Mouse (Mus musculus): Measurements from ENCODE around the gene Myh11. TPM values are rescaled to one million over a fixed set of nuclear protein-coding genes. Genes with fewer than 3 reads are reported as not detected.

The Myh11 gene
- polyA plus RNA-seq, 2 experiments = 0.32 to 0.46 TPM

DNA sequence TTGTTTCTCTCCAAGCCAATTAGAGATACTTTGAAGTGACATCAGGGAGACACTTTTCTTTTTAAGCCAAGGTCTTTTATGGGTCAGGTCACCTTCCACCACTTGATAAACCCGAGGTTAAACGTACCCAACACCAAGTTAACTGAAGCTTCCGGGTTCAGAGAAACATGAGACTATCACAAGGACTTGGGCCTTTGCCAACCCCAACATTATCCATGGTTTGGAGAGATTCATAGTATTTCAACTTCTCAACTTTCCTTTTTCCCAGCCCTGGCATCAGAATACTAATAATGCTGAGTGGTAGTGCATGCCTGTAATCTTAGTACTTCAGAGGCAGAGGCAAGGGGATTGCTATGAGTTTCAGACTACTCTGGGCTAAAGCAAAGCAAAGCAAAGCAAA lies 49.1 kb downstream of the Myh11 start:
- Histone ChIP-seq H3K27ac (no peak overlapping the region), H3K9me3 (ENCODE audit: control insufficient read depth, low read length) (no peaks in the 10 kb centered on the region), H3K36me3 (replicated peaks; ENCODE audit: control insufficient read depth, insufficient read depth, low read depth) (no peaks in the 10 kb centered on the region), H3K4me2 (ENCODE audit: low read depth) (no peak overlapping the region), H3K27me3 (ENCODE audit: control insufficient read depth, insufficient read depth, low read length) (no peaks in the 10 kb centered on the region), H3K4me1 (replicated peaks; ENCODE audit: control insufficient read depth in 2 of 2, insufficient read depth in 2 of 2, low read length in 1 of 2) (no peaks in the 10 kb centered on the region), H3K4me3 (ENCODE audit: insufficient read depth in 1 of 2, low read depth in 2 of 2, low read length in 2 of 2) (no peak overlapping the region), H3K9ac (replicated peaks) (no peak overlapping the region)
- 64% methylated on average over 3 of the region's 3 CpGs for WGBS (ENCODE audit: insufficient replicate concordance)
- no peak for ATAC-seq (ENCODE audit: insufficient read depth)
- no peak for TF ChIP-seq CTCF (IDR thresholded peaks at IDR 0.05; ENCODE audit: low read depth)
- no peak for TF ChIP-seq EP300 (IDR thresholded peaks at IDR 0.05; ENCODE audit: low read depth)
- DNase-seq (ENCODE audit: low read depth in 3 of 3, low spot score in 3 of 3) = no peak

DNA sequence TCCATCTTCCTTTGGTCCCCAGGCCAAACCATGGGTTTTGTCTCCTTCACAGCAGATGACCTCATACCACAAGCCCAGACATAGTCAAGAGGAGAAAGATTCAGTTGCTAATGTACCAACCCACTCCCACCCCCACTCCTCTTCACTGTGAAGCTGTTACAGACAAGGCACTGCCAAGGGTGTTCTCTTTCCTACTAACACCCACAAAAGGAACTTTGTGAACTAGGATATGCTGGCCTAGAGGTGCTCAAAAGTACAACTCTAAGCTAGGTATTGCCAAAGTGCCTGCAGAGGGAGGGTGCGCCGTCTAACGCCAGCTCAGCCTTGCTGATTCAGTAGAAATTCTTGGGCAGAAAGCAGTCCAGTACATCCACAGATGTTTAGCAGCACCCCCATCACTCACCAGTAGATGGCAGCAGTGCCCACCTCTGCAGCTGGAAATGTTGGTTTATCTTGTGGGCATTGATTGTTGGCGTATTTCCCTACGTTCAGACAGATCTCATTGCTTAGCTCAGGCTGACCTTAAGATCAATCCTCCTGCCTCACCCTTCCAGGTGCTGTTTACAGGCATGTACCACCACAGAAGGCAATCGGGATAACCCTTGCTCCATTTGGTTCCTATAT lies 54.0 kb downstream of the Myh11 start:
- Histone ChIP-seq H3K27ac (no peak overlapping the region), H3K36me3 (replicated peaks; ENCODE audit: control insufficient read depth, insufficient read depth, low read depth) (no peaks in the 10 kb centered on the region)

GRCm38 (mm10) chr16:14215156-14215555 lies 76.0 kb downstream of the Myh11 start:
- H3K4me2 ChIP-seq (ENCODE audit: low read depth) = no peak overlapping the region
- TF ChIP-seq EP300 (IDR thresholded peaks at IDR 0.05; ENCODE audit: low read depth) = no peak
- TF ChIP-seq CTCF (IDR thresholded peaks at IDR 0.05; ENCODE audit: low read depth) = no peak
- ATAC-seq (ENCODE audit: insufficient read depth) (no peak), DNase-seq (ENCODE audit: low read depth in 3 of 3, low spot score in 3 of 3) (no peak)
- H3K9ac ChIP-seq (replicated peaks) = no peak overlapping the region
- H3K9me3 ChIP-seq (ENCODE audit: control insufficient read depth, low read length) = no peaks in the 10 kb centered on the region
- H3K4me3 ChIP-seq (ENCODE audit: insufficient read depth in 1 of 2, low read depth in 2 of 2, low read length in 2 of 2) = no peak overlapping the region
- 68% methylated on average over 3 of the region's 3 CpGs for WGBS (ENCODE audit: insufficient replicate concordance)
- no peak overlapping the region for H3K27ac ChIP-seq
- no peaks in the 10 kb centered on the region for H3K27me3 ChIP-seq (ENCODE audit: control insufficient read depth, insufficient read depth, low read length)
- no peaks in the 10 kb centered on the region for H3K36me3 ChIP-seq (replicated peaks; ENCODE audit: control insufficient read depth, insufficient read depth, low read depth)
- no peaks in the 10 kb centered on the region for H3K4me1 ChIP-seq (replicated peaks; ENCODE audit: control insufficient read depth in 2 of 2, insufficient read depth in 2 of 2, low read length in 1 of 2)

More for the DNA sequence above, 54.0 kb downstream of the Myh11 start:
- Histone ChIP-seq H3K4me2 (ENCODE audit: low read depth) (no peak overlapping the region), H3K9me3 (ENCODE audit: control insufficient read depth, low read length) (no peaks in the 10 kb centered on the region), H3K4me1 (replicated peaks; ENCODE audit: control insufficient read depth in 2 of 2, insufficient read depth in 2 of 2, low read length in 1 of 2) (no peaks in the 10 kb centered on the region), H3K4me3 (ENCODE audit: insufficient read depth in 1 of 2, low read depth in 2 of 2, low read length in 2 of 2) (no peak overlapping the region), H3K27me3 (ENCODE audit: control insufficient read depth, insufficient read depth, low read length) (no peaks in the 10 kb centered on the region), H3K9ac (replicated peaks) (no peak overlapping the region)
- DNase-seq (ENCODE audit: low read depth in 3 of 3, low spot score in 3 of 3) = peak; percentile 13 to 39 (median 35)
- TF ChIP-seq EP300 (IDR thresholded peaks at IDR 0.05; ENCODE audit: low read depth) (no peak), CTCF (IDR thresholded peaks at IDR 0.05; ENCODE audit: low read depth) (peak; percentile 97)
- no peak for ATAC-seq (ENCODE audit: insufficient read depth)
- WGBS (ENCODE audit: insufficient replicate concordance) = 14% methylated on average over 6 of the region's 6 CpGs

DNA sequence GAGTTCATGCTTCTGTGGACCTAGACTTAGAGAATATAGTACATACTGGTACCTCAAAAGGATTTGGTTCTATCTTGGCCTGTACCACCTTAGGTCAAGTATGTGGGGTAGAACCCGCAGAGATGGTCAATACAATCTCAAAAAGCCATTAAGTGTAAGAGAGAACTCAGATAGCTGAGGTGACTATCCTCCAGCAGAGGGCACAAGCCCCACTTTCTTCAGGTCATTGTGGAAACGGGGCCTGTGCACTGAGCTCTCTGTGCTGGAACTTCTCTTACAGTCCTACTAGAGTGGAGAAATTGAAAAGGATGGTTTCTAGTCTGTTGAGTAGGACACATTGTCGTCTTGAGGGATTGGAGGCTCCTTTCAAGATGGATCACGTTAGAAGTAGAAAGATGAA lies 92.4 kb downstream of the Myh11 start:
- Histone ChIP-seq H3K4me2 (ENCODE audit: low read depth) (no peak overlapping the region), H3K27ac (no peak overlapping the region), H3K4me3 (ENCODE audit: insufficient read depth in 1 of 2, low read depth in 2 of 2, low read length in 2 of 2) (no peak overlapping the region), H3K9ac (replicated peaks) (no peak overlapping the region), H3K4me1 (replicated peaks; ENCODE audit: control insufficient read depth in 2 of 2, insufficient read depth in 2 of 2, low read length in 1 of 2) (no peaks in the 10 kb centered on the region), H3K9me3 (ENCODE audit: control insufficient read depth, low read length) (no peaks in the 10 kb centered on the region), H3K27me3 (ENCODE audit: control insufficient read depth, insufficient read depth, low read length) (no peaks in the 10 kb centered on the region), H3K36me3 (replicated peaks; ENCODE audit: control insufficient read depth, insufficient read depth, low read depth) (no peaks in the 10 kb centered on the region)
- no peak for DNase-seq (ENCODE audit: low read depth in 3 of 3, low spot score in 3 of 3)
- ATAC-seq (ENCODE audit: insufficient read depth) = no peak
- TF ChIP-seq CTCF (IDR thresholded peaks at IDR 0.05; ENCODE audit: low read depth) (no peak), EP300 (IDR thresholded peaks at IDR 0.05; ENCODE audit: low read depth) (no peak)
- 52% methylated on average over 4 of the region's 4 CpGs for WGBS (ENCODE audit: insufficient replicate concordance)

DNA sequence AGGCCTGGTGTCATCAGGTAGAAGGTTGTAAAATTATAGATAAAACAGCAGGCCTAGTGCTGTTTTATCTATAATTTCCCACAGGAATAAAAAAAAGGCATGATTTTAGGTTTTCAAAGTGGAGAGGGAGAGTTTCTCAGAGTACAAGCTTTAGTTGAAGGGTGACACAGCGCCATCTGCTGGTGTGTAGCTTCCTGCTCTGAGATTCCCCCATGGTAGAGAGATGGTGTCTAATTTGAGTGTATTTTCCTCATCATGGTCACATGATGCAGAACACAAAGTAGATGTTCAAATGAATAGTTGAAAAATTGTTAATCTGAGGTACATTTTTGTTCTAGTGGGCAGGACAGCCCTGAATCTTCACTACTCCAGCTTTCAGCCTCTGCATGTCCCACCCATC lies 95.7 kb downstream of the Myh11 start:
- Histone ChIP-seq H3K4me2 (ENCODE audit: low read depth) (no peak overlapping the region), H3K9ac (replicated peaks) (no peak overlapping the region), H3K9me3 (ENCODE audit: control insufficient read depth, low read length) (no peaks in the 10 kb centered on the region), H3K4me3 (ENCODE audit: insufficient read depth in 1 of 2, low read depth in 2 of 2, low read length in 2 of 2) (no peak overlapping the region), H3K27ac (no peak overlapping the region), H3K4me1 (replicated peaks; ENCODE audit: control insufficient read depth in 2 of 2, insufficient read depth in 2 of 2, low read length in 1 of 2) (no peaks in the 10 kb centered on the region), H3K36me3 (replicated peaks; ENCODE audit: control insufficient read depth, insufficient read depth, low read depth) (peaks cover 26% of the 10 kb centered on the region), H3K27me3 (ENCODE audit: control insufficient read depth, insufficient read depth, low read length) (no peaks in the 10 kb centered on the region)
- ATAC-seq (ENCODE audit: insufficient read depth) (no peak), DNase-seq (ENCODE audit: low read depth in 3 of 3, low spot score in 3 of 3) (peak; percentile 16 to 33 (median 30))
- TF ChIP-seq EP300 (IDR thresholded peaks at IDR 0.05; ENCODE audit: low read depth) (no peak), CTCF (IDR thresholded peaks at IDR 0.05; ENCODE audit: low read depth) (peak; percentile 77)
- WGBS (ENCODE audit: insufficient replicate concordance) = 14% methylated on average over 1 of the region's 1 CpGs
